ENCODE assay signal across 9 mouse cellular contexts in genomic region chr10:60350077-60350804, GRCm38 (mm10). TPM values are rescaled to one million over a fixed set of nuclear protein-coding genes. Genes with fewer than 3 reads are reported as not detected.
DNase-seq lines count a peak whose midpoint lies in the region; ATAC-seq and TF ChIP-seq lines count a peak whose summit lies in the region.
"Had no signal": no experiment of that assay in that cellular context is flagged by ENCODE, and none has a peak within 500 bp of the region (broad histone marks: within the 10 kb centered on the region; RNA-seq: fewer than 3 reads in every experiment).

No protein-coding gene starts in this region.

- H3K4me2 ChIP-seq in lung, embryonic 16.5 days (ENCODE audit: low read depth, low read length), result peak overlapping the region; percentile 33

- H3K4me3 ChIP-seq in gastrocnemius, adult 2 months, result peak overlapping the region; percentile 78
- peak overlapping the region; percentile 7; the same call in 1 of the 2 replicates for H3K4me3 ChIP-seq in lung, embryonic 16.5 days (ENCODE audit: low read length)
- no peak overlapping the region for H3K4me3 ChIP-seq in small intestine, adult 2 months (ENCODE audit: low read depth, low read length)

- H3K27ac ChIP-seq in gastrocnemius, adult 2 months, result peak overlapping the region; percentile 92
- peak overlapping the region; percentile 96 for H3K27ac ChIP-seq in lung, embryonic 16.5 days (ENCODE audit: low read length)
- H3K27ac ChIP-seq in small intestine, adult 2 months (ENCODE audit: insufficient read depth, low read depth, low read length), result peak overlapping the region; percentile 91

- H3K9ac ChIP-seq in lung, embryonic 16.5 days (ENCODE audit: low read length), result no peak overlapping the region

- peaks cover 53% of the 10 kb centered on the region for H3K4me1 ChIP-seq in lung, embryonic 16.5 days (replicated peaks; ENCODE audit: control insufficient read depth, insufficient read depth, low read length)
- H3K4me1 ChIP-seq in small intestine, adult 2 months (ENCODE audit: control insufficient read depth, insufficient read depth, insufficient read length, low read length), result peaks cover 34% of the 10 kb centered on the region

- no peak for TF ChIP-seq POLR2A in small intestine, adult 2 months (IDR thresholded peaks at IDR 0.05; ENCODE audit: low read depth, low read length)

- intact Hi-C loops in gastrocnemius, adult 2 months (cut with DNase I), result no loop called here
- intact Hi-C loops in gastrocnemius, postnatal 14 days (cut with DNase I; ENCODE audit: low total_unique reads), result no loop called here

- no peak for ATAC-seq in lung, embryonic 16.5 days (ENCODE audit: low read depth)

- no peaks in the 10 kb centered on the region for H3K36me3 ChIP-seq in lung, embryonic 16.5 days (ENCODE audit: control insufficient read depth, insufficient read depth, low read length)
- no peaks in the 10 kb centered on the region for H3K36me3 ChIP-seq in small intestine, adult 2 months (ENCODE audit: control insufficient read depth, insufficient read depth, low read length)

- TF ChIP-seq CTCF in gastrocnemius, adult 2 months (IDR thresholded peaks at IDR 0.05), result no peak
- TF ChIP-seq CTCF in small intestine, adult 2 months (IDR thresholded peaks at IDR 0.05; ENCODE audit: extremely low read depth, insufficient read length, insufficient replicate concordance, low read depth, low read length), result no peak

- WGBS in lung, embryonic 16.5 days, result 41% methylated on average over 5 of the region's 5 CpGs
- 48% methylated on average over 5 of the region's 5 CpGs for WGBS in small intestine, adult 2 months

- no peaks in the 10 kb centered on the region for H3K9me3 ChIP-seq in lung, embryonic 16.5 days (ENCODE audit: control insufficient read depth, low read length)

- no peaks in the 10 kb centered on the region for H3K27me3 ChIP-seq in lung, embryonic 16.5 days (ENCODE audit: control insufficient read depth, insufficient read depth, low read depth, low read length)
- no peaks in the 10 kb centered on the region for H3K27me3 ChIP-seq in small intestine, adult 2 months (ENCODE audit: control insufficient read depth, insufficient read depth, low read length)

- DNase-seq in gastrocnemius, adult 2 months, result peak; percentile 27
- no peak for DNase-seq in gastrocnemius, adult 18-20 months (ENCODE audit: low spot score)
- no peak for DNase-seq in lung, postnatal 14 days
- DNase-seq in induced T-regulatory cell, adult 2 months (ENCODE audit: low read depth), result peak; percentile 81
- no peak for DNase-seq in gastrocnemius, postnatal 14 days
- no peak for DNase-seq in cerebellum, postnatal 36 days

RNA-seq across cellular contexts. Expression of gene Vsir, which starts 3.6 kb away (rescaled TPM):
- total RNA-seq in gastrocnemius, adult 2 months (2021), result 1 to 10 TPM; 6.2 to 6.4 TPM
- total RNA-seq in gastrocnemius, adult 18-20 months (2021), result 1 to 10 TPM; 3.8 to 4.6 TPM
- 5.8 and 8.9 TPM in 2 replicates for polyA plus RNA-seq in lung, embryonic 16.5 days (2015; fragmentation: Nextera tagmentation; extraction: Ambion mirVana)
- 21.3 and 25.6 TPM in 2 replicates for polyA plus RNA-seq in small intestine, adult 2 months (2012; rRNA removed)
- total RNA-seq in gastrocnemius, postnatal 14 days (2021), result 10 to 100 TPM; 12.9 to 14.7 TPM

RNA-seq across cellular contexts. Expression of gene Gm17455, which starts 49.3 kb away (rescaled TPM):
- under 1 TPM in 1 of 2 experiments, not detected in 1; 0.31 TPM for total RNA-seq in gastrocnemius, adult 2 months (2021)
- total RNA-seq in gastrocnemius, adult 18-20 months (2021), result not detected
- 2.5 and 3.1 TPM in 2 replicates for polyA plus RNA-seq in lung, embryonic 16.5 days (2015; fragmentation: Nextera tagmentation; extraction: Ambion mirVana)
- 0.41 and 0.51 TPM in 2 replicates for polyA plus RNA-seq in small intestine, adult 2 months (2012; rRNA removed)
- under 1 TPM in 1 of 2 experiments, not detected in 1; 0.27 TPM for total RNA-seq in gastrocnemius, postnatal 14 days (2021)
- total RNA-seq: gastrocnemius, postnatal 10 days had no signal

Comparison
In these comparisons a context has a peak if more than half of its experiments do, and no peak if none do; other contexts are left out.
1. DNase-seq: peak in gastrocnemius, adult 2 months (single experiment) and induced T-regulatory cell, adult 2 months (single experiment); none in gastrocnemius, adult 18-20 months (single experiment), lung, postnatal 14 days (single experiment), gastrocnemius, postnatal 14 days (single experiment) and cerebellum, postnatal 36 days (0 of 2).
2. Peak in every context shown above with its lines, with median percentiles within 50 percentile points of each other: H3K27ac ChIP-seq.